Comparison of ENCODE assay signal across 24 mouse cellular contexts in the genomic region with DNA sequence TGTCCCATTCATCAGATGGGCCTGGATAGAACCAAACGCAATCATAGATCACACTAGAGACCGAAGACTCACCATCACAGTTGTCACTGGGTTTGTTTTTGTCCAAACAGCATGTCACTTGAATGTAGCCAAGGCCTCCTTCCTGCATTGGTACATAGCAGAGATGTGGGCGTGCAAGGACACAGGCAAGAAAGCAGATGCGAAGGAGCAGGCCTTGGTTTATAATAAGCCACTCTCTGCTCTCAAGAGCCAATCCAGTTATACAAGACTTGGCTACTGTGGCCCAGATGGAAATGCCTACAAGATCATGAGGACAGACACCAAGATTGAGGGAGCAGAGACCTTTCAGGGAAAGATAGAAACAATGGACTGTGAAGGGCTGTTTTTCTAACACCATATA.
"Had no signal": no experiment of that assay in that cellular context is flagged by ENCODE, and none has a peak within 500 bp of the region (broad histone marks: within the 10 kb centered on the region; RNA-seq: fewer than 3 reads in every experiment).

No protein-coding gene starts in this region.

- H3K4me3 ChIP-seq: heart, embryonic 10.5 days; heart, embryonic 12.5 days; hindbrain, embryonic 13.5 days; hindbrain, embryonic 15.5 days; kidney, embryonic 15.5 days; limb, embryonic 13.5 days; limb, embryonic 15.5 days; liver, embryonic 12.5 days had no signal

- DNase-seq: gastrocnemius, postnatal 14 days; gastrocnemius, postnatal 36 days; heart, adult 18-20 months; heart, postnatal 10 days; kidney, adult 11 months; kidney, adult 2 months; kidney, adult 9 months; kidney, postnatal 14 days; kidney, postnatal 36 days; layer of hippocampus, adult 9-11 months; layer of hippocampus, postnatal 36 days; left cerebral cortex, postnatal 4 days had no signal

- ATAC-seq: hindbrain, postnatal 0 days; intestine, embryonic 16.5 days; liver, embryonic 12.5 days had no signal

- H3K27ac ChIP-seq: heart, embryonic 10.5 days; hindbrain, embryonic 13.5 days; hindbrain, embryonic 15.5 days; hindbrain, postnatal 0 days; kidney, embryonic 15.5 days; kidney, postnatal 0 days; limb, embryonic 13.5 days; limb, embryonic 15.5 days; liver, embryonic 12.5 days; liver, embryonic 14.5 days had no signal
